Mouse (Mus musculus) Patski (cell line): ENCODE measurements around the gene Cacng4. TPM values are rescaled to one million over a fixed set of nuclear protein-coding genes. Genes with fewer than 3 reads are reported as not detected.

Source experiments
- ATAC-seq: fragments of 100-300 bp; one replicate; pipeline ENCODE4 v1.8.0; 2021
- CTCF ChIA-PET: fragments of 350-600 bp; sonication (Branson Sonifier 250); formaldehyde crosslinking; loops from one replicate; lab custom pipeline; 2022; ENCODE audit warnings: inconsistent platforms; lab: Charles Lee
- POLR2A ChIA-PET: fragments of 350-600 bp; sonication (Branson Sonifier 250); formaldehyde crosslinking; loops from one replicate; lab custom pipeline; 2022; ENCODE audit warnings: antibody characterized with exemption, inconsistent platforms; lab: Charles Lee
- DNase-seq: peaks from one replicate; pipeline ENCODE4 v3.0.0-alpha.2; 2011; ENCODE audit warnings: low read depth, low spot score
- H3K27me3 ChIP-seq: fragments of 371-371 bp; one replicate; pipeline ENCODE4 v1.5.1; 2021
- CTCF ChIP-seq: fragments of 100-300 bp; IDR thresholded peaks from one replicate; pipeline ENCODE4 v1.5.1; 2021
- in situ Hi-C: fragments of 300-500 bp; cut with MboI; formaldehyde crosslinking; loops from 3 replicates; pipeline ENCODE4 v1.11.1; 2018; ENCODE audit warnings: low pct_unique_long_range_greater_than_20kb, mixed read lengths
- polyA plus RNA-seq: library from polyadenylated mRNA; unstranded; gene quantifications from one replicate; pipeline ENCODE4 v1.2.3, GENCODE M21; 2021

Gene Cacng4
- polyA plus RNA-seq, 1 experiment from 2014 or later, result 8.3 TPM

- no peaks in the 10 kb centered on the region for H3K27me3 ChIP-seq
- ATAC-seq (no peak), DNase-seq (no peak)
- ChIA-PET POLR2A (no interaction called here), CTCF (no interaction called here)
- in situ Hi-C loops, result no loop called here
- TF ChIP-seq CTCF, result no peak
Measured at GRCm38 (mm10) chr11:107721057-107721456, 73.3 kb downstream of the Cacng4 start.

GRCm38 (mm10) chr11:107720264-107721021 is 73.9 kb downstream of the Cacng4 start:
- POLR2A ChIA-PET, result no interaction called here
- DNase-seq (no peak), ATAC-seq (no peak)
- TF ChIP-seq CTCF, result no peak
- CTCF ChIA-PET, result no interaction called here
- in situ Hi-C loops, result no loop called here
- H3K27me3 ChIP-seq, result no peaks in the 10 kb centered on the region

- TF ChIP-seq CTCF, result no peak
- no peaks in the 10 kb centered on the region for H3K27me3 ChIP-seq
- DNase-seq (no peak), ATAC-seq (no peak)
- in situ Hi-C loops, result no loop called here
- ChIA-PET POLR2A (no interaction called here), CTCF (interaction anchor here (2.0 kb wide), 1 partner anchor 14 kb away, joined by 5 read pairs; no protein-coding TSS in a partner anchor)
Measured at GRCm38 (mm10) chr11:107716332-107716938, 77.9 kb downstream of the Cacng4 start, which contains the start of gene Cacng1. Cacng1 (minus strand) TSS chr11:107716522.

GRCm38 (mm10) chr11:107714368-107714767 is 80.0 kb downstream of the Cacng4 start:
- ATAC-seq, result no peak
- no peak for DNase-seq
- POLR2A ChIA-PET, result no interaction called here
- CTCF ChIA-PET, result no interaction called here
- in situ Hi-C loops, result no loop called here
- TF ChIP-seq CTCF, result no peak
- H3K27me3 ChIP-seq, result no peaks in the 10 kb centered on the region

- POLR2A ChIA-PET, result no interaction called here
- DNase-seq (no peak), ATAC-seq (peak; percentile 15)
- no peaks in the 10 kb centered on the region for H3K27me3 ChIP-seq
- CTCF ChIA-PET, result interaction anchor here (0.7 kb wide), 1 partner anchor 43 kb away, joined by 3 read pairs; no protein-coding TSS in a partner anchor
- TF ChIP-seq CTCF, result no peak
- in situ Hi-C loops, result no loop called here
Measured at GRCm38 (mm10) chr11:107710379-107710778, 84.0 kb downstream of the Cacng4 start.

DNA sequence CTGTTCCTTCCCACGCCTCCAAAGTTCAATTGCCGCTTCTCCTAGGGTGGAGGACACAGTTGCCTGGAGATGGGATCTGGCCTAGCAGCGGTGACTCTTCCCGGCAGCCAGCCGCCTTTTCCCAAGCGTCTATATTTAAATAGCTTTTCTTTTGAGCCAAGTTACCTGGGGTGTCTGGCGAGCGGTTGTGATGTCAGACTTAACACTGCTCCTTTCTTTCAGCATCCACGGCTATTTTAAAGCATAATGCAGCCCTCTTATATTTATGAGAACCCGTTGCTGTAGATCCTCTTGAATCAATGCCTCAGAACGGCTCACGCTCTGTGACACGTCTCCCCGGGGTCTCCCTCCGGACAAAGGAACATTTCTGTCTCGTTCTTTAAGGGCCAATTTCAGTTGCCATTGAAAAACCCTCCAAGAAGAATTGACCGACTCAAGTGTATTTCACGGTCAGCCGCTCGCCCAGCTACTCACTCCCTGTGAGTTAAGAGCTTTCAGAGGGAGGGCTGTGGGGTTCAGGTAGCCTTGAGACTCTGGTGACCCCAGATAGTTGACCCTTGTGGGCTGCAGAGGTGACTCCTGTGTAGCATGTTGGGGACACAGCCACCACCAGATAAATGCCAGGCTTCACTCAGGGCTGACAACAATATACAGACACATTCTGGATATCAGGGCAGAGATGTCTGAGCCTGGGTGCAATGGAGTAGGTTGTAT is 86.3 kb downstream of the Cacng4 start:
- H3K27me3 ChIP-seq, result no peaks in the 10 kb centered on the region
- no peak for DNase-seq
- no peak for TF ChIP-seq CTCF
- POLR2A ChIA-PET, result no interaction called here
- in situ Hi-C loops, result no loop called here
- ATAC-seq, result no peak
- CTCF ChIA-PET, result no interaction called here

DNA sequence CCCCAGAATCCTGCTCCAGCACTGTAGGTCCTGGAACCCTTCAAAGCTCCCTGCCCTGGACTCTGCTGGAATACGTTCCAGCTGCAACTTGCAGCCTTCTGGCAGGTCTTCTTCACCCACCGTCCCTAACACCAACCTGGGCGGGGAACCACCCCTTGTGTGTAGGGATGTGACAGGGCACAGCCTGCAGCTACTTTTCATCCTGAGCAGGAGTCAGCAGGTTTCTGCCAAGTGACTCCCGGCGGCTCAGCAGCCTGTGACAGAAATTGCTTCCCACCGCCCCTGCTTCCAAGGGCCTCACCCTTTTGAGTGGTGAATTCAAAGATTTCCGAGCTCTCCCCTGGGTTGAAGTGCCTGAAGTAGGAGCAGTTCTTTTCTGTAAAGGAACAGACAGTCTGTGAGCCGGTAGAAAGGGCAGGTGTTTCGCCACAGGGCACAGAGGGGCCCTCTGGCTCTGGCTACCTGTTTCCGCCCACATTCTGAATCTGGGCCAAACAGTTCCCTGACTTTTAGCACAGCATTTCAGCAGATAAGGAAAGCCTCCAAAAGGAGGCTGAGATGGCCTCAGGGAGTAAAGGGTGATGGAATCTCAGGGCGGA is 88.8 kb downstream of the Cacng4 start:
- POLR2A ChIA-PET, result interaction anchor here (1.5 kb wide), 1 partner anchor 14 kb away, joined by 6 read pairs; no protein-coding TSS in a partner anchor
- CTCF ChIA-PET, result interaction anchor here (0.9 to 1.2 kb wide), 2 partner anchors 9 to 12 kb away, joined by 3 to 4 read pairs; no protein-coding TSS in a partner anchor
- TF ChIP-seq CTCF, result no peak
- DNase-seq (no peak), ATAC-seq (no peak)
- in situ Hi-C loops, result no loop called here
- no peaks in the 10 kb centered on the region for H3K27me3 ChIP-seq

- ATAC-seq (no peak), DNase-seq (no peak)
- no peaks in the 10 kb centered on the region for H3K27me3 ChIP-seq
- POLR2A ChIA-PET, result no interaction called here
- CTCF ChIA-PET, result interaction anchor here (0.9 to 1.2 kb wide), 2 partner anchors 9 to 12 kb away, joined by 3 to 4 read pairs; no protein-coding TSS in a partner anchor
- in situ Hi-C loops, result no loop called here
- no peak for TF ChIP-seq CTCF
Measured at GRCm38 (mm10) chr11:107705060-107705459, 89.3 kb downstream of the Cacng4 start.

DNA sequence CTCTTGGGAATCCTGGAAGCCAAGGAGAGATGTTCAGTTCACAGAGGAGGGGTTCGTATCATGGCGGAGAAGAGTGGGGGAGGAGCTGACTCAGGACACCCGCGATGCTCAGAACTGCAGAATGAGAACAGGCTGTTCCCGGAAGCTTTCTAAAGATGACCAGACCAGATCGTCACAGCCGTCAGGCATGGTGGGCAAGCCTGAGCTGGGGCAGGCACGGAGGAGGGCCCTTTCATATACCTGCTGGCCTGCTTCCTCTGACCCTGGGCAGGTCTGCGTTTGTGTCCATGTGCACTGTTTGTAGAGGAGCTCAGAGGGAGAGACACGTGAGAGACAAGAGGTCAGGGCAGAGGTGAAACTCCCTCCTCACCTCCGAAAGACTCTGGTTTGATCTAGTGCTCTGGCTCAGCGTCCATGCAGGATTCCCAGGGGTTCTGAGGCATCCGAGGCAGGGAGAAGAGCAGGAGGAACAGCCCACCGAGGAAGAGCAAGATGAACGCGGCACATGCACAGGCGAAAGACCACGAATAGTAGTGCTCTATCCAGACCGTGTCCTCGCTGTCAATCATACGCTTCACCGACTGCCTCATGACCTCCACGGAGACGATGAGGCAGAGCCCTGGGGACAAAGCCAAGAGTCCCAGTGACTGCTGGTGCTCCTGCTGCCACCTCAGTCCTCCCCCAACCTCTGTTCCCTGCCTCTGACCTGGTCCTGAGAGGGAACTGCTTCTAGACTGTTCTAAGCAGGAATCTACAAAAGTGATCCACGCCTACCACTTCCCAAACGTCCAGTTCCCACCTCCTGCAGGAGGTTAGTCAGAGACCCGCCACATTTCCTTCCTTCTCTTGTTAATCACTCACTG is 90.9 kb downstream of the Cacng4 start:
- TF ChIP-seq CTCF, result no peak
- POLR2A ChIA-PET, result interaction anchor here (0.5 kb wide), 1 partner anchor 22 kb away, joined by 3 read pairs; no protein-coding TSS in a partner anchor
- in situ Hi-C loops, result no loop called here
- ATAC-seq (no peak), DNase-seq (no peak)
- no peaks in the 10 kb centered on the region for H3K27me3 ChIP-seq
- CTCF ChIA-PET, result no interaction called here
